Mouse (Mus musculus): ENCODE data around the gene Micu1. TPM values are rescaled to one million over a fixed set of nuclear protein-coding genes. Genes with fewer than 3 reads are reported as not detected.
A peak's percentile ranks its signal among the peaks of the same experiment; 100 is the strongest.

Micu1 gene
- total RNA-seq, 1 experiment, result 23.6 TPM

DNA sequence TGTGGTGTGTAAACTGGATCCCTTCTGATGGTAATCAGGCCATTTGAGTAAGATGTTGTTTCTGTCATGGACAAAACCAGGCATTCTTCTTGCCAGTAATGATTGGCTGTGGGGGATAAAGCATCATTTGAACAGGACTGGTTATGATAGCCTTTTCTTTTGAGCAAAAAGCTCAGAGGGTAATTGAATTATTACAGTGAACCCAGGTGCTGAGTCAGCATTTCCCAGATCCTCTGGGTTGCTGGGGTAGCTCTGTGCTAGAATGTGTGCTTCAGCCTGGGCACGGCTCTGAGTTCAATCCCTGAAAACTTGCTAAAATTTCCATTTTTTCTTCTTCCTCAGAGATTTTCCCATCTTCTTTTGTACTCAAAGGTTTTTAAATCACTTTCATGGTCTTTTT lies 52.6 kb downstream of the Micu1 start:
- Histone ChIP-seq H3K4me3 (ENCODE audit: insufficient read depth in 1 of 2, low read depth in 1 of 2, low read length in 2 of 2, poor library complexity in 1 of 2, severe bottlenecking in 1 of 2) (no peak overlapping the region), H3K27ac (ENCODE audit: insufficient read depth, low read depth, low read length, poor library complexity, severe bottlenecking) (no peak overlapping the region), H3K9ac (ENCODE audit: insufficient read depth, low read depth, low read length, poor library complexity, severe bottlenecking) (no peak overlapping the region), H3K36me3 (ENCODE audit: control insufficient read depth, insufficient read depth, low read length, poor library complexity, severe bottlenecking) (no peaks in the 10 kb centered on the region), H3K9me3 (ENCODE audit: control insufficient read depth, insufficient read depth, low read depth, low read length) (no peaks in the 10 kb centered on the region), H3K4me1 (ENCODE audit: control insufficient read depth in 2 of 2, insufficient read depth in 2 of 2, low read length in 2 of 2, poor library complexity in 1 of 2) (peaks cover 11 to 16% of the 10 kb centered on the region in 2 experiments)
- TF ChIP-seq MAFK (IDR thresholded peaks at IDR 0.05; ENCODE audit: insufficient read depth, low read depth, low read length) (peak; percentile 99), ZC3H11A (IDR thresholded peaks at IDR 0.05; ENCODE audit: borderline replicate concordance, low read depth, low read length) (no peak)
- no peak for DNase-seq (ENCODE audit: low read depth, low spot score)
- in situ Hi-C loops (cut with MboI; ENCODE audit: low sequenced_read_pairs in 2 of 2, unreplicated experiment in 2 of 2), result no loop called here

DNA sequence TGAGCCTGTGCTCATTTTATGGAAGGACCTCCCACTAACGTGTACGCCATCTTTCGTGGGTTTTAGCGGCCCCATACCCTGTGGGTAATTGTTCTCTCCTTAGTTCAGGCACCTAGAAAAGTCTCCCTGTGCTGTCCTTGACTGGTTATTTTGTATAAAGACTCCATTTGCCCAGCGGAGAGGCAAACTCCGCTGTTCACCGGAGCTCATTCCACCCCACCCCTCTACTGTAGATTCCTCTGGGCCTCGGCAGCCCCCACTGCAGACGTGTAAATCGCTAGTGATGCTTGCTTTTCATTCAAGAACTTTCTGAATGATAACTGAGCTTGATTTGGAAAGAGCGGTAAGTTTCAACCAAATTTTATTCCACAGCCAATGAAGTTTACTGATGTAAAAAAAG lies 53.4 kb downstream of the Micu1 start:
- Histone ChIP-seq H3K36me3 (ENCODE audit: control insufficient read depth, insufficient read depth, low read length, poor library complexity, severe bottlenecking) (no peaks in the 10 kb centered on the region), H3K9ac (ENCODE audit: insufficient read depth, low read depth, low read length, poor library complexity, severe bottlenecking) (no peak overlapping the region), H3K4me3 (ENCODE audit: insufficient read depth in 1 of 2, low read depth in 1 of 2, low read length in 2 of 2, poor library complexity in 1 of 2, severe bottlenecking in 1 of 2) (peak overlapping the region in 1 of 2 experiments; percentile 9; a peak in 1 of 4 replicates), H3K4me1 (ENCODE audit: control insufficient read depth in 2 of 2, insufficient read depth in 2 of 2, low read length in 2 of 2, poor library complexity in 1 of 2) (peaks cover 11 to 16% of the 10 kb centered on the region in 2 experiments), H3K27ac (ENCODE audit: insufficient read depth, low read depth, low read length, poor library complexity, severe bottlenecking) (no peak overlapping the region), H3K9me3 (ENCODE audit: control insufficient read depth, insufficient read depth, low read depth, low read length) (no peaks in the 10 kb centered on the region)
- TF ChIP-seq CHD2 (IDR thresholded peaks at IDR 0.05; ENCODE audit: low read depth, low read length), result no peak
- TF ChIP-seq ZC3H11A (IDR thresholded peaks at IDR 0.05; ENCODE audit: borderline replicate concordance, low read depth, low read length), result no peak
- TF ChIP-seq MAFK (IDR thresholded peaks at IDR 0.05; ENCODE audit: insufficient read depth, low read depth, low read length), result no peak; the same call in 1 of the 2 replicates
- no peak for TF ChIP-seq ZNF384 (IDR thresholded peaks at IDR 0.05; ENCODE audit: low read depth, low read length)
- no peak for TF ChIP-seq HCFC1 (IDR thresholded peaks at IDR 0.05; ENCODE audit: borderline replicate concordance, insufficient read depth, low read length)
- in situ Hi-C loops (cut with MboI; ENCODE audit: low sequenced_read_pairs in 2 of 2, unreplicated experiment in 2 of 2), result no loop called here
- DNase-seq (ENCODE audit: low read depth, low spot score), result no peak

DNA sequence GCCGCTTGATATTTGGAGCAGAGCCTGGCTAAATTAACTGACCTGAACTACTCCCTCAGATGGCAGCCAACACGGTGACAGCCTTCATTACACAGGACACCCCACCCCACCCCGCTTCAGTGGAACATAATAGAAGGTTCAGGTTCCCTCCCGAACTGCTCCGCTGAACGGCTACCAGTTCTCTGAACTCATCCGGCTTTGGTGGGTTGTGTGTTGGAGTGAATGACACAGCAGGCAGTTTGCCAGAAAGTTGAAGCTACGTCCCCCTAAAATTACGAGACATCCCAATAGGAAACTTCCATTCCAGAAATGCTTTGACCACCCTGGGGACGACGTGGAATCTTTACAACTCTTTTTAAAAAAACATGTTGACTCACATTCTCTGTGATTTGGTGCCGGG lies 53.8 kb downstream of the Micu1 start:
- peaks cover 11 to 16% of the 10 kb centered on the region in 2 experiments for H3K4me1 ChIP-seq (ENCODE audit: control insufficient read depth in 2 of 2, insufficient read depth in 2 of 2, low read length in 2 of 2, poor library complexity in 1 of 2)
- no peak for DNase-seq (ENCODE audit: low read depth, low spot score)
- in situ Hi-C loops (cut with MboI; ENCODE audit: low sequenced_read_pairs in 2 of 2, unreplicated experiment in 2 of 2), result no loop called here
- H3K36me3 ChIP-seq (ENCODE audit: control insufficient read depth, insufficient read depth, low read length, poor library complexity, severe bottlenecking), result no peaks in the 10 kb centered on the region
- H3K27ac ChIP-seq (ENCODE audit: insufficient read depth, low read depth, low read length, poor library complexity, severe bottlenecking), result no peak overlapping the region
- TF ChIP-seq ZNF384 (IDR thresholded peaks at IDR 0.05; ENCODE audit: low read depth, low read length) (no peak), HCFC1 (IDR thresholded peaks at IDR 0.05; ENCODE audit: borderline replicate concordance, insufficient read depth, low read length) (no peak), CHD2 (IDR thresholded peaks at IDR 0.05; ENCODE audit: low read depth, low read length) (no peak)
- no peak overlapping the region for H3K9ac ChIP-seq (ENCODE audit: insufficient read depth, low read depth, low read length, poor library complexity, severe bottlenecking)
- H3K9me3 ChIP-seq (ENCODE audit: control insufficient read depth, insufficient read depth, low read depth, low read length), result no peaks in the 10 kb centered on the region
- H3K4me3 ChIP-seq (ENCODE audit: insufficient read depth in 1 of 2, low read depth in 1 of 2, low read length in 2 of 2, poor library complexity in 1 of 2, severe bottlenecking in 1 of 2), result 0 out of 4 replicates have a peak overlapping the region, but pooled peaks of 1 of the 2 experiments have one; percentile 9

GRCm38 (mm10) chr10:59756570-59756969 lies 54.3 kb downstream of the Micu1 start:
- in situ Hi-C loops (cut with MboI; ENCODE audit: low sequenced_read_pairs in 2 of 2, unreplicated experiment in 2 of 2), result no loop called here
- Histone ChIP-seq H3K4me3 (ENCODE audit: insufficient read depth in 1 of 2, low read depth in 1 of 2, low read length in 2 of 2, poor library complexity in 1 of 2, severe bottlenecking in 1 of 2) (no peak overlapping the region), H3K4me1 (ENCODE audit: control insufficient read depth in 2 of 2, insufficient read depth in 2 of 2, low read length in 2 of 2, poor library complexity in 1 of 2) (peaks cover 11 to 16% of the 10 kb centered on the region in 2 experiments), H3K9ac (ENCODE audit: insufficient read depth, low read depth, low read length, poor library complexity, severe bottlenecking) (no peak overlapping the region), H3K9me3 (ENCODE audit: control insufficient read depth, insufficient read depth, low read depth, low read length) (no peaks in the 10 kb centered on the region), H3K27ac (ENCODE audit: insufficient read depth, low read depth, low read length, poor library complexity, severe bottlenecking) (no peak overlapping the region), H3K36me3 (ENCODE audit: control insufficient read depth, insufficient read depth, low read length, poor library complexity, severe bottlenecking) (no peaks in the 10 kb centered on the region)
- TF ChIP-seq ZNF384 (IDR thresholded peaks at IDR 0.05; ENCODE audit: low read depth, low read length) (no peak), ZC3H11A (IDR thresholded peaks at IDR 0.05; ENCODE audit: borderline replicate concordance, low read depth, low read length) (no peak), HCFC1 (IDR thresholded peaks at IDR 0.05; ENCODE audit: borderline replicate concordance, insufficient read depth, low read length) (no peak), CHD2 (IDR thresholded peaks at IDR 0.05; ENCODE audit: low read depth, low read length) (no peak), MAFK (IDR thresholded peaks at IDR 0.05; ENCODE audit: insufficient read depth, low read depth, low read length) (no peak)
- no peak for DNase-seq (ENCODE audit: low read depth, low spot score)

DNA sequence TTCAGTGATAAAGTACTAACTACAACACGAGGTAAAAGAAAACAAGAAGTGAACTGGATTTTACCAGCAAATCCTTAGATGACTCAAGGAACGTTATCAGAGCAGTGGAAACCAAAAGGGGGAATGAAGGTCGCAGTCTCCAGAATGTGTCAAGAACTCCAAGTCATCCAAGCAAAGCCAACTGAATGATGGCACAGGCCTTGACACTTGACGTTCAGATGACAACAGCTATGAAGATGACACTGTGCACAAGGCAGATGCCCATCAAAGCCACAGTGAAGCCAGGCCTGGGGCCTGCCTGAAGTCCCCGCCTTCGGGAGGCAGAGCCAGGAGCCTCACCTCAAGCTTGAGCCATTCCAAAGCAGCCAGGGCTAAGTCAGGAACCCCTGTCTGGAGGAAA lies 62.5 kb downstream of the Micu1 start:
- H3K36me3 ChIP-seq (ENCODE audit: control insufficient read depth, insufficient read depth, low read length, poor library complexity, severe bottlenecking), result no peaks in the 10 kb centered on the region; the same call in 1 of the 2 replicates
- H3K4me3 ChIP-seq (ENCODE audit: insufficient read depth in 1 of 2, low read depth in 1 of 2, low read length in 2 of 2, poor library complexity in 1 of 2, severe bottlenecking in 1 of 2), result no peak overlapping the region
- H3K4me1 ChIP-seq (ENCODE audit: control insufficient read depth in 2 of 2, insufficient read depth in 2 of 2, low read length in 2 of 2, poor library complexity in 1 of 2), result no peaks in the 10 kb centered on the region
- in situ Hi-C loops (cut with MboI; ENCODE audit: low sequenced_read_pairs in 2 of 2, unreplicated experiment in 2 of 2), result no loop called here
- no peak for DNase-seq (ENCODE audit: low read depth, low spot score)
- TF ChIP-seq ZNF384 (IDR thresholded peaks at IDR 0.05; ENCODE audit: low read depth, low read length) (no peak), ZC3H11A (IDR thresholded peaks at IDR 0.05; ENCODE audit: borderline replicate concordance, low read depth, low read length) (no peak), CHD2 (IDR thresholded peaks at IDR 0.05; ENCODE audit: low read depth, low read length) (no peak)
- no peak overlapping the region for H3K9ac ChIP-seq (ENCODE audit: insufficient read depth, low read depth, low read length, poor library complexity, severe bottlenecking)
- no peaks in the 10 kb centered on the region for H3K9me3 ChIP-seq (ENCODE audit: control insufficient read depth, insufficient read depth, low read depth, low read length)
- H3K27ac ChIP-seq (ENCODE audit: insufficient read depth, low read depth, low read length, poor library complexity, severe bottlenecking), result no peak overlapping the region
